Mouse (Mus musculus) layer of hippocampus, adult 8-10 months (tissue): ENCODE data around the gene S1pr5. TPM values are rescaled to one million over a fixed set of nuclear protein-coding genes. Genes with fewer than 3 reads are reported as not detected.
"Not testable (repeated sequence)": the region's sequence is repeated elsewhere in the genome, so short reads cannot be mapped to it uniquely, and the experiment has no call there.

ENCODE experiments used
- DNase-seq, 2 experiments: peaks; one replicate each; pipeline ENCODE4 v3.0.0; 2022; ENCODE audit warnings: low spot score in 2 of 2
- total RNA-seq, 4 experiments: library from RNA; stranded (reverse); gene quantifications; 2 replicates each; pipeline ENCODE4 v1.2.4; 2022

The S1pr5 gene
- total RNA-seq, 4 experiments from 2014 or later = 11.3 to 19.1 (median 14.6) TPM

GRCm38 (mm10) chr9:21208626-21209025 is 39.6 kb downstream of the S1pr5 start:
- no peak for DNase-seq

DNA sequence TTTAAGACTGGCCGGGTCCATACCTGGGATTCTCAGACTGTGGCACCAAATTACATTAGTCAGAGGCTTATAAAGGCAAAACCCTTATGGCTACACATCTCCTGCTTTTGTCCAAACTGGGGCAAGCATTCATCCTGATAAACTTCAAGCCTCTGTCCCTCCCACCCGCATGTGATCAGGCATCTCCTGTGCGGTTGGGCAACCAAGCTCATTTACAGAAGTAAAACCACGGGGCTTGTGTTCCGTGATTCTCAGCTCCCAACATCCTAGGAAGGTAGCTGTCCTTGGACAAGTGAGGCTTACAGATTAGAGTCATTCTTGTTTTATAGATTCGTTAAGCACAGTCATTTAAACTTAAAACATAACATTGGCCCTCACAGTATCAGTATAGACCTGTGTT is 41.4 kb downstream of the S1pr5 start:
- no peak for DNase-seq

- peak; percentile 48 to 63 for DNase-seq
Observed at GRCm38 (mm10) chr9:21204528-21205272, 43.5 kb downstream of the S1pr5 start.

- no peak for DNase-seq
Observed at GRCm38 (mm10) chr9:21204156-21204527, 44.1 kb downstream of the S1pr5 start.

DNA sequence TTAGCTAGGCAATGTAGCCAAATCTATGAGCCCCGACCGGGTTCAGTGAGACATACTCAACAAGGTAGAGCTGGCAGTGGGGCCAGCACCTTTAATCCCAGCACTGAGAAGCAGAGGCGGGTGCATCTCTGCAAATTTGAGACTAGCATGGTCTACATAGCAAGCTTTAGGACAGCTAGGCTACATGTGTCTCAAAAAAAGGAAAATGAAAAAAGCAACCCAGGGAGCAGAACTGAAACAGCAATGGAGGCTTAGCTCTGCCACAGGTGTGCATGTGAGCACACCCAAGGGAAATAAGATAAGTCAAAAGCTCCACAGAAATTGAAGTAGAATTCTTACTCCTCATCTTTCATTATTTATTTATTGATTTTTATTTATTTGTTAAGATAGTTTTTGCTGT is 49.3 kb downstream of the S1pr5 start:
- no peak for DNase-seq

DNA sequence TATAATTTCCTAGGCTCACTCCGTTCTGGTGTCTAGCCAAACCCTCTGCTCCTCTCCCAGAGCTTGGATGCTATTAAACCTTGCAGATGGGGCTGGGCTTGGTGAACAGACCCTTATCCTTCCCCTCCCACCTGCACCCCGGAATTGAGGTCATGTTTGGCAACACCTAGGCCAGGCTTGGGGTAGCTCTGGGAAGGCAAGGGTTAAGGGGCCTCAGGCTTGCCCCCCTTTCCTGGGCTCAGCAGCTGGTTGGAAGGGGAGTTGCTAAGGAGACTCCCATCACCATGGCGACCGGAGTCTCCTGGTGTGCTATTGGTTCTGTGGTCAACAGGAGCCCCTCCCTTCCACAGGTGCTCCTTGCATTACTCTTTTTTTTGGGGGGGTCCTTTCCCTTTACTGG is 50.3 kb downstream of the S1pr5 start:
- peak; percentile 76 to 85 for DNase-seq

GRCm38 (mm10) chr9:21196521-21197433 is 51.5 kb downstream of the S1pr5 start:
- DNase-seq = peak in 1 of 2 experiments; percentile 72

GRCm38 (mm10) chr9:21195736-21196505 is 52.3 kb downstream of the S1pr5 start:
- DNase-seq = not testable (repeated sequence)

DNA sequence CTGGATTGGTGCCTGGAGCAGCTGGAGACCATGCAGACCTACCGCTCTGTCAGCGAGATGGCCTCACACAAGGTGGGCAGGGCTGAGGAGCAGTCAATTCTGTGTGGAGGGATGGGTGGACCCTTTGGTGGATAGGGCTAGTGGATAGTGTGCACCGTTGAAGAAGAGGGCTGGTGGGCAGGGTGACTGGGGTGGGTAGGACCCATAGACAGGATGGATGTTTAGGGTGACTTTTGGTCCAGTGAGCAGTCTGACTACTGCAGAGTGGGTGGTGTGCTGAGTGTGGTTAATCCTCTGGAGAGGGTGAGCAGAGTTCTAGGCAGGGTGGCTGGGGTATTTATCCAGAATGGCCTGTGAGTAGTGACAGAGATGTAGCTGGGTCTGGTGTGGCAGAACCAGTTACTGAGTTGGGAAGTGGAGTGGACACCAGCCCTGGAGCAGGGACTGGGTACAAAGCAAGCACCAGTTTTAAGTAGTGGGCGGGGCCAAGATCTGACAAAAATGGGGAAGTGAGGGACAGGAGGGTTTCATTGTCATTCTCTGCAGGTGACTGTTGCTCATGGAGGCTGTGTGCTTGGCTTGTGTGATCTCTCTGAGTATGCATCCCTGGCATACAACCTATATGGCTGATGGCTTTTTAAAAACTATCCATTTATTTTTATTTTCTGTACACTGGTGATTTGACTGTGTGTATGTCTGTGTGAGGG is 53.3 kb downstream of the S1pr5 start:
- no peak for DNase-seq

DNA sequence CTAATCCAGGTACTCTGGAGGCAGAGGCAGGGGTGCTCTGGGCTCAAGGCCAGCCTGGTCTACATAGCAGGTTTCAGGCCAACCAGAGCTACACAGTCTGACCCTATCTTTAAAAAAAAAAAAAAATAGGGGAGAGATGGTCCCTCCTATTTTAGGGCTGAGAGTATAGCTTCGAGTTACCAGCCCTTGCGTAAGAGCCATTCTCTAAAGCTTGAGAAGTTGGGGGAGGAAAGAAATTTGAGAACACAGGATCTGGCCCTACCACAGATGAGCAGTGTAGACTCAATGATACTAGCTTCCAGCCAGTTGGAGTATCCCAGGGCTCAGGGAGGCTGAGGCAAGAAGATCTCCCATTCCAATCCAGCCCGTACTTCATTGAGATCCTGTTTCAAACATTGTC is 54.5 kb downstream of the S1pr5 start:
- DNase-seq = no peak

Other genes with a start within 250 kb of the S1pr5 start
- 10 to 100 TPM; 60.1 to 65.7 (median 61.0) TPM for gene Mrpl4, start 245.7 kb downstream of the S1pr5 start, total RNA-seq
- gene Icam1, start 232.5 kb downstream of the S1pr5 start, total RNA-seq = 1 to 10 TPM; 2.8 to 9.8 (median 6.3) TPM
- 1 to 10 TPM in 3 of 4 experiments, under 1 TPM in 1; 0.49 to 1.8 (median 1.4) TPM for gene Icam4, start 219.1 kb downstream of the S1pr5 start, total RNA-seq
- gene Icam5, start 216.4 kb downstream of the S1pr5 start, total RNA-seq = 100 to 1,000 TPM; 302 to 315 (median 304) TPM
- gene Zglp1, start 181.3 kb downstream of the S1pr5 start, total RNA-seq = 1 to 10 TPM in 1 of 4 experiments, under 1 TPM in 1, not detected in 2; 0.87 to 1.1 TPM
- 1 to 10 TPM; 1.2 to 2.3 (median 2.2) TPM for gene Gm49373, start 175.3 kb downstream of the S1pr5 start, total RNA-seq
- 10 to 100 TPM; 47.3 to 69.6 (median 59.3) TPM for gene Fdx1l, start 174.8 kb downstream of the S1pr5 start, total RNA-seq
- gene Gm38431, start 156.4 kb downstream of the S1pr5 start, total RNA-seq = 1 to 10 TPM; 2.7 to 5.4 (median 4.0) TPM
- gene Raver1, start 156.4 kb downstream of the S1pr5 start, total RNA-seq = 10 to 100 TPM; 26.7 to 35.4 (median 31.6) TPM
- gene Tyk2, start 117.2 kb downstream of the S1pr5 start, total RNA-seq = 10 to 100 TPM; 17.1 to 20.7 (median 18.7) TPM
- 100 to 1,000 TPM; 116 to 151 (median 131) TPM for gene Cdc37, start 98.5 kb downstream of the S1pr5 start, total RNA-seq
- gene Pde4a, start 82.7 kb downstream of the S1pr5 start, total RNA-seq = 10 to 100 TPM; 86.6 to 99.1 (median 93.6) TPM
- 10 to 100 TPM; 52.8 to 60.0 (median 56.6) TPM for gene Keap1, start 9.1 kb downstream of the S1pr5 start, total RNA-seq
- 10 to 100 TPM; 37.3 to 45.0 (median 38.1) TPM for gene Atg4d, start 16.9 kb upstream of the S1pr5 start, total RNA-seq
- gene Kri1, start 39.5 kb upstream of the S1pr5 start, total RNA-seq = 10 to 100 TPM; 43.2 to 48.9 (median 44.5) TPM
- gene Cdkn2d, start 43.0 kb upstream of the S1pr5 start, total RNA-seq = 10 to 100 TPM; 48.8 to 61.6 (median 55.9) TPM
- gene Ap1m2, start 63.9 kb upstream of the S1pr5 start, total RNA-seq = 1 to 10 TPM in 3 of 4 experiments, under 1 TPM in 1; 0.35 to 2.0 (median 1.6) TPM
- gene Slc44a2, start 72.3 kb upstream of the S1pr5 start, total RNA-seq = 10 to 100 TPM; 55.2 to 74.2 (median 64.7) TPM
- gene Ilf3, start 119.4 kb upstream of the S1pr5 start, total RNA-seq = 100 to 1,000 TPM in 3 of 4 experiments, 10 to 100 TPM in 1; 95.4 to 113 (median 103) TPM
- 10 to 100 TPM; 28.5 to 41.7 (median 36.6) TPM for gene Qtrt1, start 163.4 kb upstream of the S1pr5 start, total RNA-seq
- gene Dnm2, start 176.5 kb upstream of the S1pr5 start, total RNA-seq = 10 to 100 TPM; 60.8 to 76.0 (median 71.2) TPM